Comparison of ENCODE assay signal across 22 mouse cellular contexts in the genomic region with DNA sequence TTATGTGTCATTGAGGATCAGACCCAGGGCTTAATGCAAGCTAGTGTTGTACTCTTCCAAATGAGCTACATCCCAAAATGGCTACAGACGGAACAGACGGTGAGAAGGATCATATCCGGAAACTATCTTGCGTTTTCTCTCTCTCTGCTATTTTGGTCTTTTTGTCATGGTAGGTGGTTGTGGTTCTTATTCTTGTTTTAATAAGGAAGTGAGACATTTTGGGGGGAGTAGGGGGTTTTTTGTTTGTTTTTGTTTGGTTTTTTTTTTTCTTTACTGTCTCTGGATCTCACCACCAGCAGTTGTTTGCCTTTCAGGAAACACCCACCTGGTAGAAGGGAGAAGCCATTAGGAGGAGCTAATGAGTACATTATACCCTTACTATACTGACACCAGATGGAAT.
"Had no signal": no experiment of that assay in that cellular context is flagged by ENCODE, and none has a peak within 500 bp of the region (broad histone marks: within the 10 kb centered on the region; RNA-seq: fewer than 3 reads in every experiment).

No protein-coding gene starts in this region.

- H3K4me2 ChIP-seq: lung, embryonic 15.5 days; midbrain, embryonic 11.5 days; midbrain, embryonic 13.5 days; midbrain, embryonic 15.5 days; neural tube, embryonic 12.5 days; stomach, embryonic 15.5 days had no signal

- H3K36me3 ChIP-seq: lung, embryonic 15.5 days; midbrain, embryonic 13.5 days; midbrain, embryonic 15.5 days; neural tube, embryonic 12.5 days; stomach, embryonic 15.5 days had no signal

- H3K4me1 ChIP-seq: lung, embryonic 15.5 days; megakaryocyte, embryonic 14.5 days; midbrain, embryonic 13.5 days; midbrain, embryonic 15.5 days; neural tube, embryonic 12.5 days; stomach, embryonic 15.5 days had no signal

- H3K9me3 ChIP-seq: lung, embryonic 15.5 days; megakaryocyte, embryonic 14.5 days; midbrain, embryonic 13.5 days; midbrain, embryonic 15.5 days; neural tube, embryonic 12.5 days; stomach, embryonic 15.5 days had no signal

- H3K4me3 ChIP-seq: lung, embryonic 15.5 days; megakaryocyte, embryonic 14.5 days; midbrain, embryonic 13.5 days; midbrain, embryonic 15.5 days; neural tube, embryonic 12.5 days; stomach, embryonic 15.5 days had no signal

- DNase-seq: liver, postnatal 0 days; lung, adult 2 months; lung, postnatal 14 days; lung, postnatal 36 days; retina, postnatal 1 day; right cerebral cortex, adult 18-20 months; right cerebral cortex, postnatal 25 days; right cerebral cortex, postnatal 4 days; spleen, adult 18-20 months; thymus, adult 2 months; thymus, postnatal 25 days; thymus, postnatal 4 days had no signal

- H3K27me3 ChIP-seq: lung, embryonic 15.5 days; midbrain, embryonic 13.5 days; midbrain, embryonic 15.5 days; neural tube, embryonic 12.5 days; stomach, embryonic 15.5 days had no signal

- H3K27ac ChIP-seq: lung, embryonic 15.5 days; macrophage; midbrain, embryonic 13.5 days; midbrain, embryonic 15.5 days; neural tube, embryonic 12.5 days; stomach, embryonic 15.5 days; stomach, postnatal 0 days had no signal

- ATAC-seq: liver, postnatal 0 days; lung, postnatal 0 days; midbrain, embryonic 13.5 days; midbrain, embryonic 15.5 days had no signal

- H3K9ac ChIP-seq: liver, postnatal 0 days; lung, embryonic 15.5 days; midbrain, embryonic 13.5 days; midbrain, embryonic 15.5 days; neural tube, embryonic 12.5 days; stomach, embryonic 15.5 days had no signal
